Mouse (Mus musculus) adrenal gland (tissue): ENCODE measurements around the gene Col24a1.
"Not testable (repeated sequence)": the region's sequence is repeated elsewhere in the genome, so short reads cannot be mapped to it uniquely, and the experiment has no call there.

Experiments
- intact Hi-C: fragments of 180-260 bp; cut with DNase I; formaldehyde crosslinking; loops from one replicate; pipeline ENCODE4 v1.15.1; 2025

Gene Col24a1

DNA sequence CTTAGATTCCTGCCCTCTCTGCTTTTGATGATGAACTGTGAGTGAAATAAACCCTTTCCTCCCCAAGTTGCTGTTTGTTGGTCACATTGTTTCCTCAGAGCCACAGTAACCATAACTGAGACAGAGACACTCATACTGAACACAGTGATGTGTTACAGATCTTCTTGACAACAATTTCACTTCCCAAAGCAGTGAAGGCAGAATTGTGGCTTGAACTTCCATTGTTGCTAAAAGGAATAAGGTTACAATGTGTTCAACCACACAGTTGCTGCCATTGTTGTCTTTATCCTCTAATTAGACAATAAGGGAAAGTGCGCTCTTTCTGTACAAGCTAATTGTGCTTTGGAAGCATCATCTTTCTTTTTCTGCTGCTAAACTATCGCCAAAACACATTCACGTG, 61.7 kb downstream of the Col24a1 start:
- intact Hi-C loops, result no loop called here

DNA sequence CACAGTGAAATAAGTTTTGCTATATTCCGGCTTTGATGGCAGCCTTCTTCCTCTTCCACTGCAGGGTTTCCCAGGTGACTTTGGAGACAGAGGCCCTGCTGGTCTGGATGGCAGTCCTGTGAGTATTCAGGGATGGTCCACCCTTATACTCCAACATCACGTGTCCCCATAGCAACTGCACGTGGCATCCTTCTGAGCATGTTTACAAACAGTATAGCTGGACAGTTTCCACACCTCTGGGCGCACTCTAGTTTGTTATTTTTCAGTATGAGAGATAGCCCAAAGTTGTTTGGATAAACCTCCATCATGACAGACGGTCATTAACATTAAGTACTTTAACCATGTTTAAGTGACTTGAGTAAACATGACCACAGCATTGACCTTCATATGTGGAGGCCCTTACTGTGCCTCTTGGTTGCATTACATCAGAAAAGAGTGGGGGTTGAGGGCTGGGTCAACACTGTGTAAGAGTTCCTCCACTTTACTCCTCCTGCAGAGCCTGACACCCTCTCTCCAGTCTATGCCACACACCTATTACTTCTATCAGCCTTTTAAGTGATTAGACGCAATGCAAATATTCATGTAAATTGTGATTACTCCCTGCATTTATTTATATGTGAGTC, 64.7 kb downstream of the Col24a1 start:
- intact Hi-C loops, result no loop called here

DNA sequence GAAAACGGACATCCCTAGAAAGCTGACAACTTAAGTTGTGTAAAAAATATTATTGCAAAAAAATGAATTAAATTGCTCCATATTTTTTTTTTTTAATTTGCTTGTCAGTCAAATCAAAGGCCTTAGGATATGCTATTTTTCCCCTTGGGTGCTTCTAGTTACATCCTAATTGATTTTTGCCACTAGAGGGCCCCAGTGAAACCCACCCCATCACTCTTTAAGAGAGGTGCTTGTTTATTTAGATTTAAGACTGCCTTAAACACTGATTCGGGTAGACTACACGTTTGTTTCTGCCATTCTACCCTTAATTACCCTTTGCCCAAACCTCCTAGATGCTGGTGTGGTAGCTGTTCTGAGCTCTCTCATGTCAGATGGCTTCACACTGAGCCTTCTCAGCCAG, 73.0 kb downstream of the Col24a1 start:
- intact Hi-C loops, result no loop called here

DNA sequence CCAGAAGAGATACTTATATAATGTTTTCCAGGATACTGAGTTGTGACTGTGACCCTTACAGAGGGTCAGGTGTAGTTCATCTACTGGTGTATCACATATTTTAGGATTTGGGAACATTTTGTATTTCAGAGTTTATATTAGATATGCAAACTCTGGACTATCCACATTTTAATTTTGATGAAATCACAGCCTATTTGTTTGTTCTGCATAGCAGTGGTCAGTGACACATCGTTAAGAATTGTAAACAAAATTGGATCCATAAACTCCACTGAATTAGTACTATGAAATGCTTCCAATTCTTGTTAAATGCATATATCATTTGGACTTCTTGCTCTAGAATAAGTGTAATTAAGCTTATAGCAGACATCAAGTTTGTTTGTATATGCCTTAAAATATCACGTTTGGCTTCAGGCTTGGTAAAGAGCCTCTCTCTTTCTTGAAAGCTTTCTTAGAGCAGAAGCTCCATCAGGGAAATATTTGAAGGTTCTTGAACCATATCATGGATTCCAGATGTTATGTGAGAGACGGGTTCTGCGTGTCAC, 75.0 kb downstream of the Col24a1 start:
- intact Hi-C loops, result no loop called here

DNA sequence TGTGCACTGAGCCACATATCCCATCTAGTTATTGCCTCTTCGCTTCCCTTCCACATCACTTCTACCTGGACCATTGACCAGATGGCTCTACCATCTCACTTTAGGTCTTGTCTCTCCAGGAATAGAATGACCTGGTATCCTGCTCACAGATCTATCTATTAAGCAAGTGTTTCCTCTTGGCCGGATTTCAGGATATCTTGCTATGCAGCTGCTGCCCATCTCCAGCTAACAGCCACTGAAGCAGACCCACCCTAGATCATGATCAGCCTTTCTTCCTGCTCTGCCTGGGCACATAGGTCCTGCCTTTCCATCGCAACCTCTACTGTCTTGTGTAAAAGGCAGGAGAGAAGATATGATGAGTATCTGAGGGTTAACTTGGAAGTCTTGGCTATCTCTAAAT, 84.0 kb downstream of the Col24a1 start:
- intact Hi-C loops, result no loop called here

DNA sequence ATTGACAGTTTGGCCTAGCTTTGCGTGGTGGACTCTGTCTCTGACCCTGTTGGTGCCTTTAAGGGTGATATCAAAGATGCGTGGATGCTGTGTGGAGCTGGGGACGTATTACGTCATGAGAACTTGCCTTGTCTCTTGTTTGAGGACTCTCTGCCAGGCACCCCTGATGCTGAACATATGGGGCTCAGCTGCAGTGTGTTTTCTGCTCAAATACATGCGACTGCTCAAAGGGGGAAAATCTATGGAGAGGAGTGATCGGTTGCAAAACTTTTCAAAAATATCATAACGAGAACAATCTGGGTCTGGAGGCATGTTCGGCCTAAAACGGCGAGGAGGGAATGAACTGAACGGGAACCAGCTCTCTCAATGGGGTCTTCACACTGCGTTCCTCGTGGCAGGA, 90.8 kb downstream of the Col24a1 start:
- intact Hi-C loops, result no loop called here

DNA sequence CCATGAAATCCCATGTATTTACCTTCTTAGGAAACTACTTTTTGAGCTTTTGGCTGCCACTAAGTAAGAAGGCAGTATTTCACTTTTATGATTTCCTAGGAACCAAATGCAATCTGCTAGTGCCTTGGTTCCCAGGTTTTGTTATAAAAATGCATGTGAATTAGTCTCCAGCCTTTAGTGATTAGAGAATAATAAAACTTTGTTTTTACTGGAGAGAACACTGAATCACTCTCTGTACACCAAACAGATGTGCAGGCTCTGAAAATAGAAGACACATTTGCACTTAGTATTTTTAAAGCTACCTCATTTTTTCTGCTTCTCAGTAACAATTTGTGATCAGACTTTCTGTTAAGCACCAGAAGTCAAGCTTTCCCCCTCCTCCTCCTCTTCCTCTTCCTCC, 94.2 kb downstream of the Col24a1 start:
- intact Hi-C loops, result no loop called here

DNA sequence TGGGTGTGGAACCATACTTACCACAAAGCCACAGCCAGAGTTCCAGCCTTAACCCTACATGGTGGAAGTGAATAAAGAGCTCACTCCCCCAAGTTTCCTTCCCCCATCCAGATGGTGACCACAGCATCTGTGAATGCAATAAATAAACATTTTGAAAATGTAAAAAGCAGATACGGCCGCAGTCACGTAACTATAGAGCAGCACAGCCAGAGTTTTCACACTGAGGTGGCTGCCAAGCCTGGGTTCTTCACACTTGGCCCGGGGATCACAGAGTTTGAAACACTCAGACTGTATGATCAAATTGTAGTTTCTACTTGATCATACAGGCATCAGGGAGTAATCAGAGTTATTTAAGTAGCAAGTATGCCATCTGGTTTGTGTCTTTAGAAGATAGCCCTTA, 98.4 kb downstream of the Col24a1 start:
- intact Hi-C loops, result no loop called here

DNA sequence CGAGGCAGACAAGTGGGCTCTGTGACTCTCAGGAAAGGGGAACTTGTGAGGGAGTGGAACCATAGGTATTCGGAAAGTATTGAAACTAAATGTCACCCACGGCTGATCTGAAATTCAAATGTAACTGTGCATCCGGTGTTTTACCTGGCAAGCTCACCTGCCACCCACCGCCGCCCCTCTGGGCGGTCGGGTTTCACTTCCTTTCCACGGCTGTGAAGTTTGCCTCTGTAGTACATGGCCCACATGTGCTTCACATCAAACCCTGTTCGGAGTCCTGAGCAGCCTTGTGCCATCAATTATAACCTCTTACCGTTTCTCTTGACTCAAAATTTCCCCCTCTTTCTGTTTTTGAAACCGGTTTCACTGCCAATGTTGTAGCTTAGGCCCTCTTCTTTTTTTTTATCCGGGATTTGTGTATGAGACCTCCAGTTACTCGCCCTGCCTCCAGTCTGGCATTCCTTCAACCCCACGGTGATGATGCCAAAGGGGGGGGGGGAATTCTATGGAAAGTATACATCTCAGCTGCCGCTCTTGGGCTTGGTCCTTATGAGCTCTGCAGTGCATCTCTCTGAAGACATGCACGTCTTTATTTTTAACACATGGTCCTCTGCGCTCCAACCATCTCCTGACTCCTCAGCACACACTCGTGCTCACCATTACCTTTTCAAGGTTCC, 99.9 kb downstream of the Col24a1 start:
- intact Hi-C loops, result no loop called here

DNA sequence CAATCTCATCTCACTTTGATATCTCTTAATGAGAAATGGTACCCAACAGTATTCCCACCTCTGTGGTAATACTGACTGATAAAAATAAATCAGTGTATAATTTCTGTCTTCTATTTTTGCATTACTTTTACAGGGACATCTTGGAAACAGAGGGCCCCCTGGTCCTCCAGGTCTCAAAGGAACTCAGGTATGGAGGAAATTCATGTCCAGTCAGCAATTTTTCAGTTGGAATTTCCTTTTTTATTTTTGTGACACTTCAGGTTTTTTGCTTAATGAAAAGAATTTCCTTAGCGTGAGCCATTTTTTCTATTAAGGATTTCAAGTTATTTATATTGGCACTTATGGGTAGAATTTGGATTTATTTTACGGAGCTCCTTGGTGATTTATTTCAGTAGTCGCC, 106.9 kb downstream of the Col24a1 start:
- intact Hi-C loops, result no loop called here

DNA sequence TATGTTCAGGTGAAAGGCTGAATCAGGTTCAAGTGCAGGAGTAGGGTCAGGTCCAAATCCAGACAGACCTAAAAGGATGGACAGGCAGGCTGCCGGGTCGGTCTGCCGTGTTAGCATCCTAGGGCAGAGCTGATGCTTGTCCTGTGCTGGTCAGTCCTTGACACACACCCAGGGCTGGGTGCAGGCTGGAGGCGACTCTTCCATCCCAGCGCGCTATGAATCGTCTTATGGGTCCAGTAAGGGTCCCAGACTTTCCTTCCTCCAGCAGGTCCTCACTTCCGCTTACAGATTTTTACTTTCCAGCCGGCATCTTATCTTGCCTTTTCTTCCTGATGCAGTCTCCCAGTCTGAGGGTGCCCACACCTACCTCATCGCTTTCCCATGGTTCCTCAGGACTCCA, 110.0 kb downstream of the Col24a1 start:
- intact Hi-C loops, result no loop called here

DNA sequence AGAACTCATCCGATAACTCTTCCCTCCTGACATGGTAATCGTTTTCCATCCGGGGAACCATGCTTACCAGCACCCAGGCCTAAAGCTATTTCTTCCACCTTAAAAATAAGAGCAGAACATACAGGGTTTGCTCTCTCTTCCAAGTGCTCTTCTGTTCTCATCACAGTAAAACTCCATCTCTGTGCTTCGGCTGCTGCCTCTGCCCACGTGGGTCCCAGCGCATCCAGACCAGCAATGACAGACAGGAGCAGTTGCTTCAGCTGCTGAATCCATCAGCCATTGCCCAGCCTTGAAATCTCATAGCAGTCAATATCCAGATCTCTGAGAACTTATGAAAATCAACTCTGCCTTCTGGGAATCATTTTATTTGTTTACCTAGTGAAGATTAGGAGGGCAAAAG, 110.7 kb downstream of the Col24a1 start:
- intact Hi-C loops, result no loop called here

DNA sequence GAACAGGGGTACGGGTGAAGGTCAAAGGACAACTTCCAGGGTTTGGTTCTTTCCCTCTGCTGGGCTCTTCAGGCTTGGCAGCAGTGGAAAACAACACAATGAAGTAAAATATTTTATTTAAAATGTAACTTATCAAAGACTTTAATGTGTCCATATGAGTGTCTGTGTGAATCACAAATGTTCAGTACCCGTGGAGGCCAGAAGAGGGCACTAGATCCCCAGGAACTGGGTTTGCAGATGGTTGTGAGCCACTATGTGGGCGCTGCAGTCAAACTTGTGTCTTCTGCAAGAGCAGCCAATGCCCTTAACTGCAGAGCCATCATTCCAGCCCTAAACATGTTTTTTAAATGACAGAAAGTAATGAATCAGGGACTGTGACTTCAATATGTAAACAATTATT, 115.8 kb downstream of the Col24a1 start:
- intact Hi-C loops, result no loop called here

DNA sequence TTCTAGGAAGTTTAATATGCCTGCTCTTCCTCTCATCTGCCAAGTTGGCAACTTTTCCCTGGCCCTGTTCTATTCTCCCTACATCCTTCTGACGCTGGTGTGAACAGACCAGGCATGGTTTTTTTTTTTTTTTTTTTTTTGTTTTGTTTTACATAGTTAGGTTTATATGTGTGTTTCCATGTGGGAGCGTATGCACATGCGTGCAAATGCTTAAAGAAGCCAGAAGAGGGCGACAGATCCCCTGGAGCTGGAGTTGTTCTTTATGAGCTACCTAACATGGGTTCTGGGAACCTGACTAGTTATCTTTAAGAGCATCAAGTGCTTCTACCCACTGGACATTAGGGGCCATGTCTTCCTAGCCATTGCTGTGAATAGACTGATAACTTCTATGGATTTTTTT, 119.9 kb downstream of the Col24a1 start:
- intact Hi-C loops, result loop anchor here (10.0 kb wide), 1 partner anchor 493 kb away; no protein-coding TSS in a partner anchor

DNA sequence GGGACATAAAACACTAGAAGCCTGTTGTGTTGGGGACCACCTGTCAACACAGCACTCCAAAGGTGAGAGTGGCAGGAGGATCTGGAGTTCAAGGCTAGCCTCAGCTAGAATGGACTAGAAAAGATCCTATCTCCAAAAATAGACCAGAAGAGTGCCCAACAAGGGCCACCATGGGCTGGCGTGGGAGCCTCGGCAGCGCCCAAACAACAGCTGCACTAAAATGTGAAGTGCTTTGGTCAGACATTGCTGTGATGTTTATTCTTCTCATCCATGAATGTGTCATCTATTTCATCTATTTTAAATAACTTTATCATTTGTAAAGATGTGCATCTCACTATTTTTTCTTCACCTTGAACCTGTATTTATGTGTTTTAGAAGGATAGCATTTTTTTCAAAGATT, 122.1 kb downstream of the Col24a1 start:
- intact Hi-C loops, result loop anchor here (10.0 kb wide), 1 partner anchor 490 kb away; no protein-coding TSS in a partner anchor

DNA sequence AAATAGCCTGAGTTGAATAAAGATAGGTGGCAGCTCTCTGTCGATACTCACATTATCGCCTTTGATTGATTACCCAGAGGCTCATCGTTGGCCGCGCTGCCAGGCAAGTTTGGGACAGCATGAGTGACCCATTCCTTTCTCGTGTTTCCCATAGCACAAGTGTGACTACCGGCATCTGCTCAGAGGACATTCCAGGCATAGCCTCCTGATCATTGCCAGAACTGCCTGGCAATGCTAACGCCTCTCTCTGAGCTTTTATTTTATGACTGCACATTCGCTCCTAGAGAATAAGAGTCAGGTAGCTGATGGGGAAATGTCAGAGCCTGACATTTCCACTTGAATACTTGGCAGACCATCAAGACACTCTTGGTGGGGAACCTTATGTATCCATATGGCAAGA, 125.5 kb downstream of the Col24a1 start:
- intact Hi-C loops, result loop anchor here (10.0 kb wide), 1 partner anchor 487 kb away; no protein-coding TSS in a partner anchor

DNA sequence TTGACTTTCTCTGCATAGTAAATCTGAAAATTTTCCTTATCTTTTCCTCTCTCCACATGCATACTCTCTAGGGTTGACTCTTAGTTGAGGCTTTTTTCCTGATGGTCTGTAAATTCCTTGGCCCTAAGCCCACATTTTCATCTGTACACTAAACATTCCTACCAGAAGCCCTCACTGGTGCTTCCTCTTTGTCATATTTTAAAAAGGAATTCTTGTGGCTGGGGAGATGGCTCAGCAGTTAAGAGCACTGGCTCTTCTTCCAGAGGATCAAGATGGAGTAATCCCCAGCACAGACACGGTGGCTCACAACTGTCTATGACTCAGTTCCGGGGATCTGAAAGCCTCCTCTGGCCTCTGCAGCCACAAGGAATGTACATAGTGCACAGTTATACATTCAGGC, 128.1 kb downstream of the Col24a1 start:
- intact Hi-C loops, result no loop called here

DNA sequence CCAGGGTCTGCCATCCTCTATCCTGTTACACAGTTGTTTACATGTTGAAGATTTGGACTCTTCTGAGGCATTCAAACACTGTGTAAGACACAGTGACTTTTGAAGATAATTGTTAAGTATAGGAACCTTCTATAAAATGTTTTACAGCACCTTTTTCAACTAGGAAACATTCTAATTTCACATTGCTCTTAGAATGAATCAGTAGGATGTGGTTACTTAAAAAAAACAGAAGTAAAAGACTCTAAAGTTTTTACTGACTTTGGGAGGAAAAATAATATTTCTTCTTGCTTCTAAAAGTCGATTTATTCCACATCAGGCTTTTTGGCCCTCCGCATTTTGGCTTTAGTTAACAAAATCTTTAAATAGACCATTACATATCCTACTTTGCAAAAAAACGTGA, 129.8 kb downstream of the Col24a1 start:
- intact Hi-C loops, result no loop called here

DNA sequence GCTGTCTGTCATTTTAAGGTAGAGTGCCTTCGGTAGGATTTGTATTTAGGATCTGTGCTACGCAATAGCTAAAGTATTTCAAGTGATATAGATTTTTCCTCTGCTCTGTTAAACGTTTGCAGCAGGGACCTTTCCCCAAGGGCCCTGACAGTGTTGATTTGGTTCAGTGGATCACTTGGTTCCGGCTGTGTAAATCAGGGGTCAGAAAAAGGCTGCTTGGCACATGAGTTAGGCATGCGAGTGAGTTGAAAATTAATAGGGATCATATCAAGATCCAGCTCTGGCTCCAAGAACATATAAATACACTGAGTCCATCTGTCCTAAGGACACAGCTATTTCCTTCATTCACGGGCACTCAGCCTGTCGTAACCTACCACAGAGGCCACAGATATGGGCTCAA, 146.1 kb downstream of the Col24a1 start:
- intact Hi-C loops, result no loop called here

DNA sequence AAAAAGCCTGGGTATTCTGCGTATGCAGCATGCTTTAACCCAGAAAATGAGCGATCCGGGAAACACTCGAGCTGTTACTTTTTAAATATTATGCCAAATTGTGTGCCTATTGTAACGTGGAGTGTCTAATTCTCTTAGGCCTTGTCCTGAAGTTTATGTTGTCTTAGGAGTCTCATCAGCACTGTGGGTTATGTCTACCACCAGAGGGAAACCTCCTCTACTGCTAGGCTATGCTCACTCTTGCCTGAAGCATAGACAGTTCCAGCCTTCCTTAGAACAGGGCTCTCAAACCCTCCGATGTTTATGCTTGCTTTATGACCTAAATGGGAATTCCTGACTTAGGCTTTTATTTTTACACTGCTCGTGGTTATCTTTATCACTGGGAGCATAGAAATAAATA, 146.8 kb downstream of the Col24a1 start:
- intact Hi-C loops, result no loop called here

DNA sequence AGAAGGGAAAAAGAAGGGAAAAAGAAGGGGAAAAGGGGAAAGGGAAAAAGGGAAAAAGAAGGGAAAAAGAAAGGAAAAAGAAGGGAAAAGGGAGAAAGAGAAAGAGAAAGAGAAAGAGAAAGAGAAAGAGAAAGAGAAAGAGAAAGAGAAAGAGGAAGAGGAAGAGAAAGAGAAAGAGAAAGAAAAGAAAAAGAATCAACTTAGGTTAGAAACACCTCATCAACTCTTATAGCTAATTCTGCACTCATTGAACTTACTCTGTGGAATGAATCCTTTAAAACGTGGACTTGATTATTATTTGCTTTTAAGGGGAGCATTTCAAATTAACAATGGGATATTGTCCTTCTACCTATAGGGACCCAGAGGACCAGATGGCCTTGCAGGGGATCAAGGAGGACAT, 148.7 kb downstream of the Col24a1 start:
- intact Hi-C loops, result no loop called here

DNA sequence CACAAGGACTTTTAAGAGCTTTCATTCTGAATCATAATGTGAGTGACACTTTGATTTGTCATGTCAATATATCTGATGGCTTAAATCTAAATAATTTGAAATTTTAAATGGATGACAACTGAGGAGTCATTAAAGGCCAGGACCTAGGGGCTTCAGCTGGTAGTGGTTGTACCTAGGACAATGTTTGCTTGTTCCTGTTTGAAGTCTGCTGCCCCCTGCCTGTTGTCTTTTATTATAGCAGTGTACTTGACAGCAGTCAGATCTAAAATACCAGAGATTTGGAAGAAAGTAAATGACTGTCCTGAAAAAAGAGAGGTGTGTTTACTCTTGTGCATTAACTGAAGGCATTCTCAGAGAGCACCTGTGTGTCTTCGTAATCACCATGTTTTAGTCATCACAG, 150.0 kb downstream of the Col24a1 start:
- intact Hi-C loops, result no loop called here

DNA sequence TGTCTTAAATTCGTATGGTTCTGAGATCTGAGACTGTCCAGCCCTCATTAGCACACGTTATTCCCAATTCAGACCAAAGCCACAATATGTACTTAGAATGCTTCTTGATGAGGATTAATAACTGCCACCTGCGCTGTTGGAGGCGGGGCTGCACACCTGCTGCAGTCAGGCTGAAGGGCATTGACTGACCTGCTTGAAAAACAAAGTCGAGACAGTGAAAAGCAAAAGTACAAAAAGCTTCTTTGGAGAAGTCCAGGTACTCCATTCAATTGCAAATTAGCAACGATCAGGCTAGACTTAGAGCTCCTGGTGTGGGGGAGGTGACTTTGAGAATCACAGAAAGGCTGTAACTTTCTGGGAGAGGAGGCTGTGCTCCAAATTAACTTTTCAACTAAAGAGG, 150.9 kb downstream of the Col24a1 start:
- intact Hi-C loops, result not testable (repeated sequence)
